In the genomic region with DNA sequence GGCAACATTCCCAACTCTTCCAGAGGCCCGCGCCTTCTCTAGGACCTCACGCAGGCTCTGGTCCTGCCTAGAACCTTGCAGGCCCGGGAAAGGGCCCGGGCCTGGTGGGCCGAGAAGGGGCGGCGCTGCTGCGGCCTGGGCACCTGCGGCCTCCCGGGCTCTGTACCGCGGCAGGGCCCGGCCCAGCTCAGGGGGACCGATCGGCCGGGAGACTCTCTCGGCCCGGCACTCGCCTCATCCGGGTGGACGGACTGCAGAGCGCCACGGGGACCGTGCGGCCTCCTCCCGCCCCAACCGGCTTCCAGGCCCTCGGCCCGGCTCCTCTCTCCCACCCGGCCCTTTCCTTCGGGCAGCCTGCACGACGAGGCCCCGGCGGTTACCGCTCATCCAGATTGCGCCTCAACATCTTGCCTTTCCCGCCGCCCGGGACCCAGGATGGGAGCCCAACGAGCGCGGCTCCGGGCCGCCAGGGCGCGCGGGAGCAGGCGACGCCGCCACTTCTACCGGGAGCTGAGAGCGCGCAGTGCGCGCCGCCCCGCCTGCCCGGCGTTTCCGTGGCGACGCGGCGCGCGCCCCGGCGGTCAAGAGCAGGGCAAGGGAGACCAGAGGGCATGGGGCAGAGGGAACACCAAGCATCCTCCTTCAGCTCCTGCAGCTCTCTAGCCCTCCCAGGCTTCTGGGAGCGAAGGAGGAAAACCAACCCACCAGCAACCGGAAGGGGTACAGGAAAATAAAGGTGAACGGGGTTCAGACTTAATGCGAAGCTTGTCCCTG, we compare ENCODE assay signal across 8 mouse cellular contexts. TPM values are rescaled to one million over a fixed set of nuclear protein-coding genes. Genes with fewer than 3 reads are reported as not detected.
DNase-seq lines count a peak whose midpoint lies in the region; ATAC-seq lines count a peak whose summit lies in the region.

A gene (minus strand): TSS at position 698 of the 774 bp plus-strand sequence.

- under 1% methylated on average over 35 of the region's 74 CpGs for WGBS in embryonic facial prominence, embryonic 14.5 days
- WGBS in heart, embryonic 11.5 days (ENCODE audit: insufficient replicate concordance), result 2% methylated on average over 70 of the region's 74 CpGs
- WGBS in kidney, embryonic 15.5 days, result under 1% methylated on average over 74 of the region's 74 CpGs
- WGBS in liver, embryonic 11.5 days, result under 1% methylated on average over 74 of the region's 74 CpGs
- WGBS in stomach, embryonic 14.5 days, result under 1% methylated on average over 74 of the region's 74 CpGs

- peak within 1 kb of the TSS; percentile 78 for H3K4me3 ChIP-seq in embryonic facial prominence, embryonic 14.5 days (ENCODE audit: low read depth, low read length)
- peak within 1 kb of the TSS; percentile 88 for H3K4me3 ChIP-seq in heart, embryonic 11.5 days (ENCODE audit: low read depth, low read length)
- peak within 1 kb of the TSS; percentile 82 for H3K4me3 ChIP-seq in kidney, embryonic 15.5 days (replicated peaks)
- H3K4me3 ChIP-seq in liver, embryonic 11.5 days (ENCODE audit: low read depth, low read length), result peak within 1 kb of the TSS; percentile 69
- peak within 1 kb of the TSS; percentile 82 for H3K4me3 ChIP-seq in stomach, embryonic 14.5 days (ENCODE audit: low read depth, low read length)

- peak within 1 kb of the TSS; percentile 98 for H3K9ac ChIP-seq in embryonic facial prominence, embryonic 14.5 days (ENCODE audit: low read depth, low read length)
- H3K9ac ChIP-seq in heart, embryonic 11.5 days (ENCODE audit: low read depth, low read length), result peak within 1 kb of the TSS; percentile 97
- peak within 1 kb of the TSS; percentile 91 for H3K9ac ChIP-seq in kidney, embryonic 15.5 days
- peak within 1 kb of the TSS; percentile 86 for H3K9ac ChIP-seq in liver, embryonic 11.5 days (ENCODE audit: low read depth, low read length)
- H3K9ac ChIP-seq in stomach, embryonic 14.5 days (replicated peaks; ENCODE audit: low read depth, low read length), result peak within 1 kb of the TSS; percentile 99

- H3K27me3 ChIP-seq in embryonic facial prominence, embryonic 14.5 days (replicated peaks; ENCODE audit: control insufficient read depth, insufficient read depth, low read length), result no peaks in the 10 kb centered on the region
- no peaks in the 10 kb centered on the region for H3K27me3 ChIP-seq in heart, embryonic 11.5 days (ENCODE audit: control insufficient read depth, insufficient read depth, low read length)
- H3K27me3 ChIP-seq in kidney, embryonic 15.5 days, result no peaks in the 10 kb centered on the region
- H3K27me3 ChIP-seq in liver, embryonic 11.5 days (replicated peaks; ENCODE audit: control insufficient read depth, insufficient read depth, low read length), result no peaks in the 10 kb centered on the region
- H3K27me3 ChIP-seq in stomach, embryonic 14.5 days (ENCODE audit: control insufficient read depth, insufficient read depth, low read length), result no peaks in the 10 kb centered on the region

- no peaks in the 10 kb centered on the region for H3K9me3 ChIP-seq in embryonic facial prominence, embryonic 14.5 days (ENCODE audit: control insufficient read depth, low read length)
- H3K9me3 ChIP-seq in heart, embryonic 11.5 days (replicated peaks; ENCODE audit: control insufficient read depth, low read length), result no peaks in the 10 kb centered on the region
- H3K9me3 ChIP-seq in kidney, embryonic 15.5 days (replicated peaks), result no peaks in the 10 kb centered on the region
- H3K9me3 ChIP-seq in liver, embryonic 11.5 days (ENCODE audit: control insufficient read depth, low read length), result no peaks in the 10 kb centered on the region
- H3K9me3 ChIP-seq in stomach, embryonic 14.5 days (ENCODE audit: control insufficient read depth, low read depth, low read length), result no peaks in the 10 kb centered on the region

- peak within 1 kb of the TSS; percentile 93 for H3K27ac ChIP-seq in embryonic facial prominence, embryonic 14.5 days (replicated peaks; ENCODE audit: low read depth, low read length)
- H3K27ac ChIP-seq in heart, embryonic 11.5 days (ENCODE audit: low read depth, low read length), result peak within 1 kb of the TSS; percentile 76
- H3K27ac ChIP-seq in kidney, embryonic 15.5 days, result peak within 1 kb of the TSS; percentile 88
- peak within 1 kb of the TSS; percentile 40 for H3K27ac ChIP-seq in liver, embryonic 11.5 days (ENCODE audit: low read depth, low read length)
- H3K27ac ChIP-seq in stomach, embryonic 14.5 days (ENCODE audit: low read length), result peak within 1 kb of the TSS; percentile 91

- DNase-seq in 416B (ENCODE audit: low read depth), result peak; percentile 59
- DNase-seq in adrenal gland, postnatal 4 days (ENCODE audit: low spot score in 2 of 2), result peak; percentile 54 to 57
- peak; percentile 76 for DNase-seq in embryonic facial prominence, embryonic 14.5 days (ENCODE audit: low spot score)
- DNase-seq in liver, embryonic 11.5 days (ENCODE audit: low spot score), result peak; percentile 77
- DNase-seq in naive thymus-derived CD4-positive, alpha-beta T cell, adult 2 months (ENCODE audit: low read depth), result peak; percentile 48

- ATAC-seq in embryonic facial prominence, embryonic 14.5 days (ENCODE audit: low read depth), result peak; percentile 92
- peak; percentile 85 for ATAC-seq in heart, embryonic 11.5 days (replicated peaks; ENCODE audit: insufficient number of reproducible peaks, low FRiP score, low TSS enrichment)
- ATAC-seq in kidney, embryonic 15.5 days (replicated peaks; ENCODE audit: low FRiP score), result peak; percentile 95
- ATAC-seq in liver, embryonic 11.5 days (replicated peaks; ENCODE audit: low FRiP score), result peak; percentile 89
- peak; percentile 90 for ATAC-seq in stomach, embryonic 14.5 days (ENCODE audit: insufficient number of reproducible peaks, insufficient read depth, low FRiP score, low read depth)

- H3K36me3 ChIP-seq in embryonic facial prominence, embryonic 14.5 days (ENCODE audit: control insufficient read depth, insufficient read depth, low read length), result peaks cover 23% of the 10 kb centered on the region
- peaks cover 3% of the 10 kb centered on the region; the same call in 1 of the 2 replicates for H3K36me3 ChIP-seq in heart, embryonic 11.5 days (ENCODE audit: control insufficient read depth, insufficient read depth, low read length)
- peaks cover 17% of the 10 kb centered on the region for H3K36me3 ChIP-seq in kidney, embryonic 15.5 days
- 0 out of 2 replicates have a peak, but pooled peaks cover 3% of the 10 kb centered on the region for H3K36me3 ChIP-seq in liver, embryonic 11.5 days (ENCODE audit: control insufficient read depth, insufficient read depth, low read length)
- H3K36me3 ChIP-seq in stomach, embryonic 14.5 days (ENCODE audit: control insufficient read depth, insufficient read depth, low read length), result peaks cover 7% of the 10 kb centered on the region

- H3K4me2 ChIP-seq in embryonic facial prominence, embryonic 14.5 days (ENCODE audit: low read depth, low read length), result peak within 1 kb of the TSS; percentile 58
- peak within 1 kb of the TSS; percentile 81 for H3K4me2 ChIP-seq in heart, embryonic 11.5 days
- peak within 1 kb of the TSS; percentile 69 for H3K4me2 ChIP-seq in kidney, embryonic 15.5 days
- H3K4me2 ChIP-seq in liver, embryonic 11.5 days, result peak within 1 kb of the TSS; percentile 85
- H3K4me2 ChIP-seq in stomach, embryonic 14.5 days (replicated peaks; ENCODE audit: low read depth, low read length), result peak within 1 kb of the TSS; percentile 69

- H3K4me1 ChIP-seq in embryonic facial prominence, embryonic 14.5 days (ENCODE audit: control insufficient read depth, insufficient read depth, low read length), result peaks cover 5% of the 10 kb centered on the region
- peaks cover 4% of the 10 kb centered on the region; the same call in 1 of the 2 replicates for H3K4me1 ChIP-seq in heart, embryonic 11.5 days (ENCODE audit: control insufficient read depth, insufficient read depth, low read length)
- peaks cover 8% of the 10 kb centered on the region for H3K4me1 ChIP-seq in kidney, embryonic 15.5 days
- H3K4me1 ChIP-seq in liver, embryonic 11.5 days (replicated peaks; ENCODE audit: control insufficient read depth, insufficient read depth, low read length), result peaks cover 2% of the 10 kb centered on the region
- peaks cover 8% of the 10 kb centered on the region; the same call in 1 of the 2 replicates for H3K4me1 ChIP-seq in stomach, embryonic 14.5 days (ENCODE audit: control insufficient read depth, insufficient read depth, low read length)

RNA-seq across cellular contexts. Expression of the gene that starts here (rescaled TPM):
- 10 to 100 TPM; 54.1 to 58.2 TPM for total RNA-seq in adrenal gland, postnatal 4 days (2021)
- polyA plus RNA-seq in embryonic facial prominence, embryonic 14.5 days (2014; fragmentation: Nextera tagmentation; extraction: Ambion mirVana), result 88.2 and 94.6 TPM in 2 replicates
- 71.9 and 75.8 TPM in 2 replicates for polyA plus RNA-seq in heart, embryonic 11.5 days (2014; fragmentation: Nextera tagmentation; extraction: Ambion mirVana)
- polyA plus RNA-seq in kidney, embryonic 15.5 days (2015; fragmentation: Nextera tagmentation; extraction: Ambion mirVana), result 90.0 and 91.8 TPM in 2 replicates
- 51.6 and 52.8 TPM in 2 replicates for polyA plus RNA-seq in liver, embryonic 11.5 days (2014; fragmentation: Nextera tagmentation; extraction: Ambion mirVana)
- 102 and 105 TPM in 2 replicates for polyA plus RNA-seq in stomach, embryonic 14.5 days (2014; fragmentation: Nextera tagmentation; extraction: Ambion mirVana)

Comparison
In these comparisons a context has a peak if more than half of its experiments do, and no peak if none do; other contexts are left out.
1. Peak in every context shown above with its lines: DNase-seq, ATAC-seq, H3K4me3 ChIP-seq and H3K27ac ChIP-seq.
2. H3K27ac ChIP-seq: peak in every context shown above with its lines; median percentile 93 in embryonic facial prominence, embryonic 14.5 days; 91 in stomach, embryonic 14.5 days; 88 in kidney, embryonic 15.5 days; 76 in heart, embryonic 11.5 days; 40 in liver, embryonic 11.5 days.